Comparison of ENCODE assay signal across 8 mouse cellular contexts in genomic region chr9:43944816-43945741, GRCm38 (mm10).
DNase-seq lines count a peak whose midpoint lies in the region; ATAC-seq and TF ChIP-seq lines count a peak whose summit lies in the region.
"Had no signal": no experiment of that assay in that cellular context is flagged by ENCODE, and none has a peak within 500 bp of the region (broad histone marks: within the 10 kb centered on the region; RNA-seq: fewer than 3 reads in every experiment).

No protein-coding gene starts in this region.

- H3K27ac ChIP-seq in liver, adult 2 months (replicated peaks; ENCODE audit: insufficient read depth, low read depth, low read length): no peak overlapping the region
- H3K27ac ChIP-seq in heart, adult 2 months: peak overlapping the region; percentile 52
- H3K27ac ChIP-seq in liver, embryonic 15.5 days (replicated peaks): no peak overlapping the region
- H3K27ac ChIP-seq: layer of hippocampus, adult 2 months had no signal

- no peak for TF ChIP-seq POLR2A in liver, adult 2 months (IDR thresholded peaks at IDR 0.05; ENCODE audit: extremely low read depth, insufficient read depth, low read length)
- no peak for TF ChIP-seq POLR2A in heart, adult 2 months (IDR thresholded peaks at IDR 0.05; ENCODE audit: insufficient read depth, low read depth, low read length)

- no peak overlapping the region for H3K4me2 ChIP-seq in liver, embryonic 15.5 days

- H3K4me1 ChIP-seq in liver, adult 2 months (ENCODE audit: control insufficient read depth, insufficient read depth, low read length): peaks cover 6% of the 10 kb centered on the region; the same call in 1 of the 2 replicates
- H3K4me1 ChIP-seq in heart, adult 2 months (ENCODE audit: control insufficient read depth, insufficient read depth, low read length): peaks cover 3% of the 10 kb centered on the region; the same call in 1 of the 2 replicates
- no peaks in the 10 kb centered on the region; the same call in 1 of the 2 replicates for H3K4me1 ChIP-seq in liver, embryonic 15.5 days (replicated peaks)

- TF ChIP-seq CTCF in liver, adult 2 months (IDR thresholded peaks at IDR 0.05; ENCODE audit: low read depth, low read length): no peak
- TF ChIP-seq CTCF in heart, adult 2 months (IDR thresholded peaks at IDR 0.05): no peak

- DNase-seq in liver, adult 2 months (ENCODE audit: extremely low read depth, low read depth, low spot score): peak; percentile 82
- DNase-seq in liver: no peak
- DNase-seq in cerebellum, adult 8-10 months: peak; percentile 12
- DNase-seq in heart, adult 2 months: peak; percentile 23 to 53
- no peak for DNase-seq in kidney, adult 9 months
- no peak for DNase-seq in ovary, adult 18-20 months (ENCODE audit: low spot score)

- no peaks in the 10 kb centered on the region for H3K36me3 ChIP-seq in liver, adult 2 months (ENCODE audit: control insufficient read depth, insufficient read depth, low read length)
- no peaks in the 10 kb centered on the region for H3K36me3 ChIP-seq in heart, adult 2 months (ENCODE audit: control insufficient read depth, insufficient read depth, low read length)
- no peaks in the 10 kb centered on the region for H3K36me3 ChIP-seq in liver, embryonic 15.5 days (replicated peaks)

- ATAC-seq in liver, embryonic 15.5 days (ENCODE audit: insufficient read depth): peak; percentile 54

- 55% methylated on average over 13 of the region's 13 CpGs for WGBS in liver, adult 2 months
- WGBS in heart, adult 2 months: 36% methylated on average over 13 of the region's 13 CpGs
- 44% methylated on average over 13 of the region's 13 CpGs for WGBS in liver, embryonic 15.5 days (ENCODE audit: insufficient replicate concordance)

- no peak overlapping the region for H3K9ac ChIP-seq in liver, adult 2 months (ENCODE audit: low read depth, low read length)
- H3K9ac ChIP-seq in heart, adult 2 months (ENCODE audit: low read depth, low read length): no peak overlapping the region
- no peak overlapping the region for H3K9ac ChIP-seq in liver, embryonic 15.5 days

- no peak overlapping the region for H3K4me3 ChIP-seq in liver, adult 2 months (ENCODE audit: insufficient read depth, low read depth, low read length)
- no peak overlapping the region for H3K4me3 ChIP-seq in heart, adult 2 months
- no peak overlapping the region for H3K4me3 ChIP-seq in liver, embryonic 15.5 days (replicated peaks)
- H3K4me3 ChIP-seq: layer of hippocampus, adult 2 months had no signal

- intact Hi-C loops in heart, adult 2 months (cut with DNase I): no loop called here

- H3K9me3 ChIP-seq in liver, embryonic 15.5 days (replicated peaks): no peaks in the 10 kb centered on the region

- TF ChIP-seq EP300 in heart, adult 2 months (IDR thresholded peaks at IDR 0.05; ENCODE audit: insufficient read depth, low read depth, low read length): no peak

- H3K79me2 ChIP-seq in liver, adult 2 months (ENCODE audit: control insufficient read depth, insufficient read depth, low read length): no peaks in the 10 kb centered on the region
- H3K79me2 ChIP-seq in heart, adult 2 months (replicated peaks; ENCODE audit: control insufficient read depth, insufficient read depth, low read length): no peaks in the 10 kb centered on the region

- no peaks in the 10 kb centered on the region for H3K27me3 ChIP-seq in liver, adult 2 months (ENCODE audit: control insufficient read depth, insufficient read depth, low read length)
- no peaks in the 10 kb centered on the region for H3K27me3 ChIP-seq in heart, adult 2 months (ENCODE audit: control insufficient read depth, insufficient read depth, low read length)
- H3K27me3 ChIP-seq in liver, embryonic 15.5 days: no peaks in the 10 kb centered on the region

Comparison
In these comparisons a context has a peak if more than half of its experiments do, and no peak if none do; other contexts are left out.
1. DNase-seq: peak in liver, adult 2 months (single experiment), cerebellum, adult 8-10 months (single experiment) and heart, adult 2 months (2 of 2); none in liver (single experiment), kidney, adult 9 months (single experiment) and ovary, adult 18-20 months (single experiment).